Mouse (Mus musculus) embryonic fibroblast, embryonic 13.5 days (primary cell): ENCODE measurements around the gene Tmtc2.

ENCODE experiments used
- CTCF ChIP-seq: IDR thresholded peaks from 2 replicates; pipeline ENCODE4 v1.5.1; 2011; ENCODE audit warnings: mild to moderate bottlenecking, control low read depth, low read length, moderate library complexity, borderline replicate concordance; ENCODE audit not compliant: insufficient read depth
- POLR2A ChIP-seq: IDR thresholded peaks from 2 replicates; pipeline ENCODE4 v1.6.1; 2011; ENCODE audit warnings: low read depth, mild to moderate bottlenecking, control low read depth, low read length, moderate library complexity

DNA sequence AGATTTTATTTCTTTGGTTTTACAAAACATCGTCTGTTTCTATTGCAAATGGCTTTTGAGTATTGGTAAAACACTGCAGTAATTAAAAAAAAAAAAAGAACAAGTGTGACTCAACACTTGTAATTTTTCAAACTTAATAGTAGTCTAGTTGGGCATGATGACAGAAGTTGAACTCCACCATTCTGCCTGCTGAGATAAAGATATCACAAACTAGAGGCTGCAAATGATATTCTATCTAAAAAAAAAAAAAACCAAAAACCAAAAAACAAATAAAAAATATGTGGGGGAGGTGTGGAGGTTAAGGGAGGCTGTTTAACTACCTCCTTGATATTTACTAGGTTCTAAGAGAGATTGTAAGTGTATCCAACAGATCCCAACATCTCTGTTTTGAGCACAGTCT lies 149.2 kb downstream of the Tmtc2 start:
- TF ChIP-seq POLR2A, result no peak
- TF ChIP-seq CTCF, result no peak
